Mouse (Mus musculus): ENCODE results near the gene Lars2. TPM values are rescaled to one million over a fixed set of nuclear protein-coding genes. Genes with fewer than 3 reads are reported as not detected.
A peak's percentile ranks its signal among the peaks of the same experiment; 100 is the strongest.

Lars2 gene
- total RNA-seq, 2 experiments from 2014 or later = 60.3 to 97.7 TPM

GRCm38 (mm10) chr9:123478031-123478585 lies 111.4 kb downstream of the Lars2 start:
- DNase-seq = peak; percentile 30

- DNase-seq = peak; percentile 82
Observed at GRCm38 (mm10) chr9:123478586-123479195, 112.0 kb downstream of the Lars2 start, which contains the start of gene Limd1. TSS of gene Limd1 (plus strand) at chr9:123478706.

- peak; percentile 24 for DNase-seq
Observed at GRCm38 (mm10) chr9:123479196-123479669, 112.5 kb downstream of the Lars2 start.

GRCm38 (mm10) chr9:123479876-123480252 lies 113.1 kb downstream of the Lars2 start:
- DNase-seq = no peak

- DNase-seq = no peak
Observed at GRCm38 (mm10) chr9:123480253-123480921, 113.7 kb downstream of the Lars2 start.

- no peak for DNase-seq
Observed at GRCm38 (mm10) chr9:123481136-123481535, 114.4 kb downstream of the Lars2 start.

- no peak for DNase-seq
Observed at GRCm38 (mm10) chr9:123483598-123483997, 116.9 kb downstream of the Lars2 start.

GRCm38 (mm10) chr9:123484830-123485229 lies 118.1 kb downstream of the Lars2 start:
- no peak for DNase-seq

GRCm38 (mm10) chr9:123485561-123485960 lies 118.8 kb downstream of the Lars2 start:
- DNase-seq = no peak

GRCm38 (mm10) chr9:123486635-123487034 lies 119.9 kb downstream of the Lars2 start:
- no peak for DNase-seq

- DNase-seq = no peak
Observed at GRCm38 (mm10) chr9:123489073-123489472, 122.3 kb downstream of the Lars2 start.

GRCm38 (mm10) chr9:123489727-123490343 lies 123.1 kb downstream of the Lars2 start:
- peak; percentile 54 for DNase-seq

- DNase-seq = no peak
Observed at GRCm38 (mm10) chr9:123490930-123491329, 124.2 kb downstream of the Lars2 start.

GRCm38 (mm10) chr9:123491917-123492585 lies 125.3 kb downstream of the Lars2 start:
- DNase-seq = peak; percentile 47

- DNase-seq = no peak
Observed at GRCm38 (mm10) chr9:123496665-123497064, 129.9 kb downstream of the Lars2 start.

- no peak for DNase-seq
Observed at GRCm38 (mm10) chr9:123497906-123498305, 131.2 kb downstream of the Lars2 start.

GRCm38 (mm10) chr9:123500480-123500879 lies 133.8 kb downstream of the Lars2 start:
- DNase-seq = no peak

- DNase-seq = no peak
Observed at GRCm38 (mm10) chr9:123503171-123503834, 136.6 kb downstream of the Lars2 start.

- DNase-seq = peak; percentile 63
Observed at GRCm38 (mm10) chr9:123504325-123504724, 137.6 kb downstream of the Lars2 start.

GRCm38 (mm10) chr9:123505598-123505997 lies 138.9 kb downstream of the Lars2 start:
- DNase-seq = no peak

GRCm38 (mm10) chr9:123506270-123507146 lies 139.8 kb downstream of the Lars2 start:
- no peak for DNase-seq

All from adrenal gland, postnatal 10 days (tissue).